Comparison of ENCODE assay signal across 31 mouse cellular contexts in genomic region chr14:92222746-92223145, GRCm38 (mm10).
"Had no signal": no experiment of that assay in that cellular context is flagged by ENCODE, and none has a peak within 500 bp of the region (broad histone marks: within the 10 kb centered on the region; RNA-seq: fewer than 3 reads in every experiment).

No protein-coding gene starts in this region.

- H3K27me3 ChIP-seq: limb, embryonic 12.5 days; limb, embryonic 13.5 days; limb, embryonic 15.5 days; liver, embryonic 12.5 days; liver, embryonic 13.5 days; liver, embryonic 15.5 days; lung, embryonic 15.5 days; megakaryocyte, embryonic 14.5 days; midbrain, embryonic 12.5 days; midbrain, embryonic 13.5 days; midbrain, embryonic 15.5 days; neural tube, embryonic 12.5 days had no signal

- H3K4me3 ChIP-seq: left cerebral cortex, adult 2 months; limb, embryonic 10.5 days; limb, embryonic 12.5 days; limb, embryonic 13.5 days; limb, embryonic 15.5 days; liver, embryonic 12.5 days; liver, embryonic 13.5 days; liver, embryonic 15.5 days; lung, embryonic 15.5 days; megakaryocyte, embryonic 14.5 days; midbrain, embryonic 10.5 days; midbrain, embryonic 12.5 days; midbrain, embryonic 13.5 days; midbrain, embryonic 15.5 days; myocyte; neural tube, embryonic 12.5 days had no signal

- H3K4me2 ChIP-seq: limb, embryonic 12.5 days; limb, embryonic 13.5 days; limb, embryonic 15.5 days; liver, embryonic 11.5 days; liver, embryonic 12.5 days; liver, embryonic 13.5 days; liver, embryonic 15.5 days; lung, embryonic 14.5 days; lung, embryonic 15.5 days; midbrain, embryonic 12.5 days; midbrain, embryonic 13.5 days; midbrain, embryonic 15.5 days; neural tube, embryonic 12.5 days had no signal

- H3K9me3 ChIP-seq: limb, embryonic 10.5 days; limb, embryonic 12.5 days; limb, embryonic 13.5 days; limb, embryonic 15.5 days; liver, embryonic 12.5 days; liver, embryonic 13.5 days; liver, embryonic 15.5 days; lung, embryonic 15.5 days; megakaryocyte, embryonic 14.5 days; midbrain, embryonic 10.5 days; midbrain, embryonic 12.5 days; midbrain, embryonic 13.5 days; midbrain, embryonic 15.5 days; neural tube, embryonic 12.5 days had no signal

- DNase-seq: left cerebral cortex, postnatal 4 days; liver; liver, embryonic 13.5 days; liver, postnatal 0 days; lung, adult 18-20 months; lung, adult 2 months; lung, embryonic 14.5 days; lung, postnatal 10 days; lung, postnatal 14 days; lung, postnatal 36 days; lung, postnatal 4 days; midbrain, embryonic 14.5 days had no signal

- H3K9ac ChIP-seq: limb, embryonic 12.5 days; limb, embryonic 13.5 days; limb, embryonic 15.5 days; liver, embryonic 12.5 days; liver, embryonic 13.5 days; liver, embryonic 14.5 days; liver, embryonic 15.5 days; liver, postnatal 0 days; lung, embryonic 14.5 days; lung, embryonic 15.5 days; midbrain, embryonic 12.5 days; midbrain, embryonic 13.5 days; midbrain, embryonic 15.5 days; neural tube, embryonic 12.5 days had no signal

- H3K36me3 ChIP-seq: limb, embryonic 10.5 days; limb, embryonic 12.5 days; limb, embryonic 13.5 days; limb, embryonic 15.5 days; liver, embryonic 12.5 days; liver, embryonic 13.5 days; liver, embryonic 15.5 days; lung, embryonic 15.5 days; midbrain, embryonic 10.5 days; midbrain, embryonic 12.5 days; midbrain, embryonic 13.5 days; midbrain, embryonic 15.5 days; neural tube, embryonic 12.5 days had no signal

- H3K4me1 ChIP-seq: limb, embryonic 10.5 days; limb, embryonic 12.5 days; limb, embryonic 13.5 days; limb, embryonic 15.5 days; liver, embryonic 12.5 days; liver, embryonic 13.5 days; liver, embryonic 15.5 days; lung, embryonic 15.5 days; megakaryocyte, embryonic 14.5 days; midbrain, embryonic 10.5 days; midbrain, embryonic 12.5 days; midbrain, embryonic 13.5 days; midbrain, embryonic 15.5 days; neural tube, embryonic 12.5 days had no signal

- ATAC-seq: liver, embryonic 12.5 days; liver, postnatal 0 days; lung, postnatal 0 days; midbrain, embryonic 13.5 days; midbrain, embryonic 15.5 days had no signal

- H3K27ac ChIP-seq: left cerebral cortex, adult 2 months; limb, embryonic 10.5 days; limb, embryonic 12.5 days; limb, embryonic 13.5 days; limb, embryonic 15.5 days; liver, embryonic 12.5 days; liver, embryonic 13.5 days; liver, embryonic 14.5 days; liver, embryonic 15.5 days; lung, embryonic 15.5 days; macrophage; midbrain, embryonic 10.5 days; midbrain, embryonic 12.5 days; midbrain, embryonic 13.5 days; midbrain, embryonic 15.5 days; neural tube, embryonic 12.5 days had no signal
